Mouse (Mus musculus) gonadal fat pad, adult 2 months (tissue): ENCODE measurements around the gene Prr5. TPM values are rescaled to one million over a fixed set of nuclear protein-coding genes. Genes with fewer than 3 reads are reported as not detected.

Experiments
- DNase-seq: peaks from one replicate; pipeline ENCODE4 v3.0.0-alpha.2; 2012; ENCODE audit warnings: low read depth
- polyA plus RNA-seq: library from polyadenylated mRNA; depleted of rRNA; stranded (reverse); fragments of >200 nt; gene quantifications from 2 replicates; pipeline ENCODE4 v1.2.3, GENCODE M21; 2012; rRNA removed

Prr5 gene
- 102 and 140 TPM in 2 replicates for polyA plus RNA-seq

- no peak for DNase-seq
Measured at GRCm38 (mm10) chr15:84668938-84669747, at the start of gene Prr5. TSS of gene Prr5 (plus strand) at chr15:84669620.

DNA sequence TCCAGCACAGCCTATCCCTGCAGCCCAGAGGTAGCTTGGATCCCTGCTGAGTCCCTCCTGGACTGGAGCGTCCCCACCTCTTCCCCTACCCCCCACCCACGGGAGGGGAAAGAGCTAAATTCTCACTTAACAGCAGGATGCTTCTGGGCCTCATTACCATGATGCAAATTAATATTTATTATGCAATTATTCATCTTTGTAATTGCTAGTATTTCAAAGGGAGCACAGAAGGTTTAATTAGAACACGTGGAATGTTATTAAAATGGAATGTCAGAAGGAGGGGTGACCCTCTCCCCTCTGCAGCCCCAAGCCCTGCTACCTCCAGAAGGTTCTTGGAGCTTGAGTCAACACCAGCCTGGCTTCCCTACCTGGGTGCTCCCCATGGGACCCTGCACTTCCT lies 49.4 kb upstream of the Prr5 start:
- DNase-seq = no peak

GRCm38 (mm10) chr15:84621722-84622428 lies 47.5 kb upstream of the Prr5 start:
- no peak for DNase-seq

- DNase-seq = no peak
Measured at GRCm38 (mm10) chr15:84624870-84625269, 44.5 kb upstream of the Prr5 start.

GRCm38 (mm10) chr15:84625712-84626414 lies 43.6 kb upstream of the Prr5 start:
- no peak for DNase-seq

DNA sequence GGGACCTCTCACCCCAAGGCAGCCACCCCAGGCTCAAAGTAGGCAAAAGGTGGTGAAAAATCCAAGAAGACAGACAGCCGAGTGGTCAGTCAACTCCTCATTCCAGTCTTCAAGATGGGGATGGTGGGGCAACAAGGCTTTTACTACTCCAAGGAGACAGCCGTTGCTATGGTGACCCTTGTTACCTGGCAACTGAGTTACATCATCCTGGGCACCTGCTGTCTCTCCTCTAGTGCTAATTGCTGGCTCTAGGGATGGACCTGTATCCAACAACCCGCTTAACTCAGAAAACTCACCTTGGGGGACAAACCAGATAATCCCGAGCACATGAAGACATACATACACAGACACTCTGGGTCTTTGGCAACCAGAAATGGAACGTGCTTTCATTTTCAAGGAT lies 42.1 kb upstream of the Prr5 start:
- DNase-seq = no peak

DNA sequence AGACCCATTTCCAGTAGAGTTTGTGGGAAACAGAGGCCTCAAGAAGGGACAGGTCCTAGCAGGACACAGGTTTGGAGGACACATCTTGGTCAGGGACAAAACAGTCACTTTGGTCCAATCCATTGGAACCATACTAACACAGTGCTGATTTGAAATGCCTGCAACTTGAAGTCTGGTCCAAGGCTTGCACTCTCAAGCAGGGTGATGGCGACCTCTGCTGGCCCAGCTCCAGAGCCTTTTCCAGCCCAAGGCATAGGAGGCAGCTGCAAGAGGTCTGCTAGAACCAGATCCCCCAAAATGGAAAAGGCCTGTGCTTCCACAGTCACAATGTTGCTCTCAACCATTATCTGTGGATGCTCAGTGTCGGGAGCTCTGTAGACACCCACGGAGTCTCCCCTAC lies 39.7 kb upstream of the Prr5 start:
- DNase-seq = no peak

- DNase-seq = no peak
Measured at GRCm38 (mm10) chr15:84631560-84631959, 37.9 kb upstream of the Prr5 start.

DNA sequence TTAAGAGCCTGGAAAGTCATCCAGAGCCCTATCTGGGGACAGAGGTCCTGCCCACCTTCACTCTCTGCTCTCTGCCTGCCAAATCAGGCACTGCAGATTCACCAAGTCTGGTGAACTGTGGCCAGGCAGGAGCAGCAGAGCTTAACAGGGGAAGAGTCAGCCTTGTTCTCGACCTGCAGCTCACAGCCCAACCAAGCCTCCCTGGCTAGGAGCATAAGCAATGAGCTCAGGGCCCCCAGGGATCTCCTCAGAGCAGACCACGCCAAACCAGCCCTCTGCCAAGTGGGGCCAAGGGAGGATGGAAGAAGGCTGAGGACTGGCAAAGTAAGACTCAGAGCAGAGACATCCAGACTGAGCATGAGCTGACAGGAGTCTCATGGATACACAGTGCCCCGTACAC lies 35.1 kb upstream of the Prr5 start:
- DNase-seq = no peak

- no peak for DNase-seq
Measured at GRCm38 (mm10) chr15:84638405-84638804, 31.0 kb upstream of the Prr5 start.

- DNase-seq = no peak
Measured at GRCm38 (mm10) chr15:84639072-84639450, 30.4 kb upstream of the Prr5 start.

DNA sequence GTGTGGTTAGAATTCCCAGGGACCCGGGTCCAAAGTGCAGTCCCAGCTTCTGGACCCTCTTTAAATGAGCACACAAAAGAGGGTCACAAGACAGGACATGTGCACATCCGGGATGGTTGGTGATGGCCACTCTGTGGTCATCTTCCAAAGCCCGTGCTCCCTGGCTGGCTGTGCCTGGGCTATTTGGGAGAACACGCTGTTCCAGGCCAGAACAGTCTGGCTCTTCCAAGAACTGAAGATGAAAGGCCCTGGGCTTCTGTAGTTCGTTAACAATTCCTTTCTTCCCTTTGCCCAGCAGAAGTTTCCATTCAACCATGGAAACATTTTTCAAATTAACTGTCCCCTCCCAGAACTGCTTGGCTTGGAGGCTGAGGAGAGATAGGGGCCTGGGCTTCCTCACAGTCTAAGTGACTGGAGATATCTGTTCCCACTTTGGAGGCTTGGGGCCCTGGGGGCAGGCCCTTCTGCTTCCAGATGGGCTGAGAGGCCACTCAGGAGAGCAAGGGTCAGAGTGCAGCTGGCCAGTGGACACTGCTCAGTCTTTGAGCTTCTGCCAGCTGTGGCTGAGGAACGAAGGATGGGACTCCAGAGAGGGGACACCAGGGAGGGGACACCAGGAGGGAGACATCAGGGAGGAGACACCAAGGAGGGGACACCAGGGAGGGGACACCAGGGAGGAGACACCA lies 29.8 kb upstream of the Prr5 start:
- DNase-seq = no peak

- DNase-seq = no peak
Measured at GRCm38 (mm10) chr15:84640722-84641121, 28.7 kb upstream of the Prr5 start.

- DNase-seq = no peak
Measured at GRCm38 (mm10) chr15:84641127-84641526, 28.3 kb upstream of the Prr5 start.

DNA sequence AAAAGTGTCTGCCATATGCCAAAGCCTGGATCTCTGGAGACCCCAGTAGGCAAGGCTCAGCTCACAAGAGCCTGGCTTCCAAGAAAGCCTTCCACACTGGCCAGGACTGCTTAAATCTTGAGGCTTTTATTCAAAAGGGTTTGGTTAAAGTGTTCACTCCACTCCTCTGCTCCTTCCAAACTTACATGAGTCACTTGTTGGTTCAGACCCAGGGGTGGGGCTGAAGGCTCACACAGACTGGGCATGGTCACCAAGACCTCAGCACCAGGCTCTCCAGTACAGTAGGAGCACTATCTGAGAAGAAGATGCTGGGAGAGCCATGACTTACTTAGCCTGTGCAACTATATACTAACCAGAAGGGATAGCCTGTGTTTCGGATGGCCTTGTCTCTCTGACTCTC lies 27.5 kb upstream of the Prr5 start:
- no peak for DNase-seq

- no peak for DNase-seq
Measured at GRCm38 (mm10) chr15:84643178-84643577, 26.2 kb upstream of the Prr5 start.

- no peak for DNase-seq
Measured at GRCm38 (mm10) chr15:84651481-84651880, 17.9 kb upstream of the Prr5 start.

- no peak for DNase-seq
Measured at GRCm38 (mm10) chr15:84653151-84653550, 16.3 kb upstream of the Prr5 start.

- no peak for DNase-seq
Measured at GRCm38 (mm10) chr15:84653979-84654966, 15.1 kb upstream of the Prr5 start.

DNA sequence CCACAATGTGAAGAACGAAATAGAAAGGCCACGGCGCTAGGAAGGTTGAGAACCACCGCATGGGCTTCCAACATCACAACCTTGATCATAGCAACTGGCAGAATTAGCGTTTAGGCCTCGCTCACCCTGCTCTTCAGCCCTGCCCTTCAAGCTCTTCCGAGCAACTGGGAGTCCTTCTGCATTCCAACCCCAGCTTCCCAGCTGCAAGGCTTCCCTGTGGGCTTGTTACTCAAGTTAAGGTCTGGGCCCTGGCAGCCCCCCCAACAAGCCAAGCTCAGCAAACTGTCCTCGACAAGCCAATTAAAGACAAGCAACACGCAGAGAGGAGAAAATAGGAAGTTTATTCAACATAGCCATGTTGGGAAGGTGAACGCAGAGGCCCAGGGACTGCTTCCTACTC lies 14.4 kb upstream of the Prr5 start:
- DNase-seq = no peak

GRCm38 (mm10) chr15:84656689-84657088 lies 12.7 kb upstream of the Prr5 start:
- DNase-seq = no peak
